Mouse (Mus musculus) bone marrow, adult 2 months (tissue): ENCODE measurements at regions not wholly inside any gene's neighbourhood (a gene's known extent, or its start where the extent isn't known, plus 50 kb on each side); places are given as distances from the start of the nearest gene placed in this dataset.

ENCODE experiments used
- CTCF ChIP-seq: fragments of 200-500 bp; IDR thresholded peaks from 2 replicates; pipeline ENCODE4 v1.5.1; 2011; ENCODE audit warnings: low read length, control low read depth; ENCODE audit not compliant: control insufficient read depth, insufficient read depth
- POLR2A ChIP-seq: fragments of 200-500 bp; IDR thresholded peaks from 2 replicates; pipeline ENCODE4 v1.6.1; 2011; ENCODE audit warnings: low read depth, mild to moderate bottlenecking, control low read depth, low read length, borderline replicate concordance; ENCODE audit not compliant: control insufficient read depth

GRCm38 (mm10) chr13:60084290-60084689 is 92.9 kb downstream of the Gas1 start:
- TF ChIP-seq POLR2A (no peak), CTCF (no peak)
